Mouse (Mus musculus): ENCODE data around the gene Hoxd13.

The Hoxd13 gene

GRCm38 (mm10) chr2:74694066-74694465, 26.0 kb downstream of the Hoxd13 start:
- no peak for DNase-seq (ENCODE audit: low spot score in 2 of 2)

GRCm38 (mm10) chr2:74695383-74695782, 27.3 kb downstream of the Hoxd13 start:
- DNase-seq (ENCODE audit: low spot score in 2 of 2), result no peak

- DNase-seq (ENCODE audit: low spot score in 2 of 2), result no peak
Observed at GRCm38 (mm10) chr2:74695813-74696430, 27.8 kb downstream of the Hoxd13 start.

- no peak for DNase-seq (ENCODE audit: low spot score in 2 of 2)
Observed at GRCm38 (mm10) chr2:74696442-74697335, 28.6 kb downstream of the Hoxd13 start.

GRCm38 (mm10) chr2:74697567-74698121, 29.5 kb downstream of the Hoxd13 start, which contains the start of gene Hoxd9:
Hoxd9 (plus strand) TSS chr2:74697727.
- no peak for DNase-seq (ENCODE audit: low spot score in 2 of 2)

- no peak for DNase-seq (ENCODE audit: low spot score in 2 of 2)
Observed at GRCm38 (mm10) chr2:74698201-74699052, 30.3 kb downstream of the Hoxd13 start.

- no peak for DNase-seq (ENCODE audit: low spot score in 2 of 2)
Observed at GRCm38 (mm10) chr2:74699053-74699430, 30.9 kb downstream of the Hoxd13 start.

GRCm38 (mm10) chr2:74699664-74700545, 31.8 kb downstream of the Hoxd13 start:
- DNase-seq (ENCODE audit: low spot score in 2 of 2), result no peak

- DNase-seq (ENCODE audit: low spot score in 2 of 2), result no peak
Observed at GRCm38 (mm10) chr2:74700546-74701112, 32.5 kb downstream of the Hoxd13 start.

GRCm38 (mm10) chr2:74701949-74702819, 34.1 kb downstream of the Hoxd13 start:
- peak; percentile 39 to 80 for DNase-seq (ENCODE audit: low spot score in 2 of 2)

- no peak for DNase-seq (ENCODE audit: low spot score in 2 of 2)
Observed at GRCm38 (mm10) chr2:74702820-74703219, 34.7 kb downstream of the Hoxd13 start.

- no peak for DNase-seq (ENCODE audit: low spot score in 2 of 2)
Observed at GRCm38 (mm10) chr2:74703317-74703716, 35.2 kb downstream of the Hoxd13 start.

GRCm38 (mm10) chr2:74703720-74704392, 35.7 kb downstream of the Hoxd13 start:
- no peak for DNase-seq (ENCODE audit: low spot score in 2 of 2)

GRCm38 (mm10) chr2:74704393-74704998, 36.4 kb downstream of the Hoxd13 start, which contains the start of gene Hoxd8:
Hoxd8 (plus strand) TSS chr2:74704615.
- no peak for DNase-seq (ENCODE audit: low spot score in 2 of 2)

- no peak for DNase-seq (ENCODE audit: low spot score in 2 of 2)
Observed at GRCm38 (mm10) chr2:74704999-74705466, 36.9 kb downstream of the Hoxd13 start.

GRCm38 (mm10) chr2:74705467-74706089, 37.5 kb downstream of the Hoxd13 start:
- no peak for DNase-seq (ENCODE audit: low spot score in 2 of 2)

GRCm38 (mm10) chr2:74706393-74706960, 38.4 kb downstream of the Hoxd13 start:
- no peak for DNase-seq (ENCODE audit: low spot score in 2 of 2)
